1 mouse cellular context compared by ENCODE assay signal in the genomic region with DNA sequence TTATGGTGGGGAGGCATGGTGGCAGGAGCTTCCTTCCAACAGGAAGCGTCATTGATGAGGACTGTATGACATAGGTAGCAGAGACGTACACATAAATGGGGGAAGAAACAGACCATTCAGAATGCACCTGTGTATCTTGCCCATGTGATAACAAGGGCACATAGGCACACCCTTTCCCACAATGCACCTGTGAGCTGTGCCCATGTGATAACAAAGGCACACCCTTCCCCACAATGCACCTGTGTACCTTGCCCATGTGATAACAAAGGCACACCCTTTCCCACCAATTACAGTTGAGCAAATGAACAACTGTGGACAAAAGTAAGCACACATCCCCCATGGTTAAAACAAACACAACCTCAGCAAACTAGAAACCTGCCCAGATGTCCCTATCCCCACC.
TF ChIP-seq lines count a peak whose summit lies in the region.

No protein-coding gene starts in this region.

TF ChIP-seq in CH12.LX, 34 proteins besides CTCF, POLR2A, EP300 and RAD21 (continued from another document):
- TF ChIP-seq BHLHE40 (IDR thresholded peaks at IDR 0.05; ENCODE audit: low read depth, low read length) (no peak), RCOR1 (conservative IDR thresholded peaks at IDR 0.05; ENCODE audit: low read depth, low read length) (no peak), CHD1 (IDR thresholded peaks at IDR 0.05; ENCODE audit: low read depth, low read length) (no peak), SMC3 (IDR thresholded peaks at IDR 0.05; ENCODE audit: low read depth, low read length) (no peak), USF1 (IDR thresholded peaks at IDR 0.05; ENCODE audit: low read depth, low read length) (no peak), PAX5 (IDR thresholded peaks at IDR 0.05; ENCODE audit: low read length) (no peak), POLR2AphosphoS2 (IDR thresholded peaks at IDR 0.05; ENCODE audit: low read depth, low read length) (no peak)
TF ChIP-seq in CH12.LX: peak in this region for 0.
